Mouse (Mus musculus): ENCODE measurements around the gene Ank. TPM values are rescaled to one million over a fixed set of nuclear protein-coding genes. Genes with fewer than 3 reads are reported as not detected.
"Not testable (repeated sequence)": the region's sequence is repeated elsewhere in the genome, so short reads cannot be mapped to it uniquely, and the experiment has no call there.

The Ank gene
- polyA plus RNA-seq, 1 experiment, result not detected

GRCm38 (mm10) chr15:27441053-27441452, 25.4 kb upstream of the Ank start:
- Histone ChIP-seq H3K4me3 (ENCODE audit: insufficient read depth, low read depth, low read length) (no peak overlapping the region), H3K27ac (ENCODE audit: insufficient read depth, low read depth, low read length) (no peak overlapping the region), H3K4me1 (ENCODE audit: control insufficient read depth, insufficient read depth, low read length) (no peaks in the 10 kb centered on the region)
- TF ChIP-seq CTCF (IDR thresholded peaks at IDR 0.05; ENCODE audit: insufficient read depth, low read depth, low read length) (no peak), POLR2A (IDR thresholded peaks at IDR 0.05; ENCODE audit: insufficient read depth, low read depth, low read length) (no peak)
- WGBS, result 95% methylated on average over 7 of the region's 7 CpGs

- TF ChIP-seq CTCF (IDR thresholded peaks at IDR 0.05; ENCODE audit: insufficient read depth, low read depth, low read length), result no peak
- no peak for TF ChIP-seq POLR2A (IDR thresholded peaks at IDR 0.05; ENCODE audit: insufficient read depth, low read depth, low read length)
- Histone ChIP-seq H3K4me1 (ENCODE audit: control insufficient read depth, insufficient read depth, low read length) (no peaks in the 10 kb centered on the region), H3K27ac (ENCODE audit: insufficient read depth, low read depth, low read length) (no peak overlapping the region), H3K4me3 (ENCODE audit: insufficient read depth, low read depth, low read length) (no peak overlapping the region)
- WGBS, result 96% methylated on average over 4 of the region's 4 CpGs
These were observed 24.9 kb upstream of the Ank start for GRCm38 (mm10) chr15:27441529-27441928.

DNA sequence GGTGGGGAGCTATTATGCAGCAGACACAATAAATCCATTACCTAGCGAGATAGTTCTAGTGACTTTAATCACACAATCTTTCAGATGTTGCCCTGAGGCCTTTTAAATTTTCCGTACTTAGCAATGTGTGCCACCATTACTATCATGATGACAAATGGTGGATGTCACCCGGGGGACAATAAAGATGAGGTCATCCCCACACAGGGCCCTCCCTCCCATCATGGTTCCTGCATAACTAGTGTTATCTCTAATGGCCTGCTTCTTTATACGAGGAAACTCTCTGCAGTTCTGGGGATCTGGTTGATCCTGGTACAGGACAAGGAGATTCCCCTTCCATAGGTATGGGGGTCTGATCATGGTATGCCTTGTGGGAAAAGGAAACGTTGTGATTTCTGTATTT, 24.5 kb upstream of the Ank start:
- WGBS, result 86% methylated on average over 5 of the region's 5 CpGs
- no peak for TF ChIP-seq CTCF (IDR thresholded peaks at IDR 0.05; ENCODE audit: insufficient read depth, low read depth, low read length)
- TF ChIP-seq POLR2A (IDR thresholded peaks at IDR 0.05; ENCODE audit: insufficient read depth, low read depth, low read length), result no peak
- no peaks in the 10 kb centered on the region for H3K4me1 ChIP-seq (ENCODE audit: control insufficient read depth, insufficient read depth, low read length)
- H3K27ac ChIP-seq (ENCODE audit: insufficient read depth, low read depth, low read length), result no peak overlapping the region
- H3K4me3 ChIP-seq (ENCODE audit: insufficient read depth, low read depth, low read length), result no peak overlapping the region

GRCm38 (mm10) chr15:27444772-27445347, 21.6 kb upstream of the Ank start:
- Histone ChIP-seq H3K27ac (ENCODE audit: insufficient read depth, low read depth, low read length) (no peak overlapping the region), H3K4me1 (ENCODE audit: control insufficient read depth, insufficient read depth, low read length) (no peaks in the 10 kb centered on the region), H3K4me3 (ENCODE audit: insufficient read depth, low read depth, low read length) (no peak overlapping the region)
- WGBS, result 86% methylated on average over 9 of the region's 9 CpGs
- TF ChIP-seq CTCF (IDR thresholded peaks at IDR 0.05; ENCODE audit: insufficient read depth, low read depth, low read length) (no peak), POLR2A (IDR thresholded peaks at IDR 0.05; ENCODE audit: insufficient read depth, low read depth, low read length) (no peak)

DNA sequence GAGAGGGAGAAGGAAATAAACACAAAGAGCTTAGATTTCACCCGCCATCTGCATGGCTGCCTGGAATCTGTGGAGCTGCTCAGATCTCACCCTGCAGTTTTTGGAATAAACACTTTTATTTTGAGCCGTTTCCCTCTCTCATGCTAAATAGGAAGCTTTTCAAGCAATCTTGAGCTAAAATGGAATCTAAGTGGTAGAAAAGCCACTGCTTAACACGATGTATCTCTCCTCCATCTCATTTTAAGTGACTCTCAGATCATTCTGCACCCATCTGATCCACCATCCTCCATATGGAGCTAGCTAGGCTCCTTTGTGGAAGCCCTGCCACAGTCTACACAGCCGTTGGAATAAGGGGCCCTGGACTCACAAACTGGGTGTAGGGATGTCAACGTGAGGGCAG, 15.8 kb upstream of the Ank start:
- no peak overlapping the region for H3K4me3 ChIP-seq (ENCODE audit: insufficient read depth, low read depth, low read length)
- H3K4me1 ChIP-seq (ENCODE audit: control insufficient read depth, insufficient read depth, low read length), result no peaks in the 10 kb centered on the region
- 60% methylated on average over 5 of the region's 5 CpGs for WGBS
- no peak overlapping the region for H3K27ac ChIP-seq (ENCODE audit: insufficient read depth, low read depth, low read length)
- TF ChIP-seq POLR2A (IDR thresholded peaks at IDR 0.05; ENCODE audit: insufficient read depth, low read depth, low read length) (no peak), CTCF (IDR thresholded peaks at IDR 0.05; ENCODE audit: insufficient read depth, low read depth, low read length) (no peak)

GRCm38 (mm10) chr15:27451760-27452159, 14.7 kb upstream of the Ank start:
- H3K4me3 ChIP-seq (ENCODE audit: insufficient read depth, low read depth, low read length), result no peak overlapping the region
- WGBS, result 76% methylated on average over 3 of the region's 3 CpGs
- TF ChIP-seq CTCF (IDR thresholded peaks at IDR 0.05; ENCODE audit: insufficient read depth, low read depth, low read length) (no peak), POLR2A (IDR thresholded peaks at IDR 0.05; ENCODE audit: insufficient read depth, low read depth, low read length) (no peak)
- H3K27ac ChIP-seq (ENCODE audit: insufficient read depth, low read depth, low read length), result no peak overlapping the region
- no peaks in the 10 kb centered on the region for H3K4me1 ChIP-seq (ENCODE audit: control insufficient read depth, insufficient read depth, low read length)

- no peaks in the 10 kb centered on the region for H3K4me1 ChIP-seq (ENCODE audit: control insufficient read depth, insufficient read depth, low read length)
- no peak overlapping the region for H3K27ac ChIP-seq (ENCODE audit: insufficient read depth, low read depth, low read length)
- 93% methylated on average over 9 of the region's 9 CpGs for WGBS
- no peak for TF ChIP-seq CTCF (IDR thresholded peaks at IDR 0.05; ENCODE audit: insufficient read depth, low read depth, low read length)
- no peak for TF ChIP-seq POLR2A (IDR thresholded peaks at IDR 0.05; ENCODE audit: insufficient read depth, low read depth, low read length)
- no peak overlapping the region for H3K4me3 ChIP-seq (ENCODE audit: insufficient read depth, low read depth, low read length)
These were observed 14.0 kb upstream of the Ank start for GRCm38 (mm10) chr15:27452496-27452895.

- Histone ChIP-seq H3K4me3 (ENCODE audit: insufficient read depth, low read depth, low read length) (no peak overlapping the region), H3K27ac (ENCODE audit: insufficient read depth, low read depth, low read length) (no peak overlapping the region), H3K4me1 (ENCODE audit: control insufficient read depth, insufficient read depth, low read length) (no peaks in the 10 kb centered on the region)
- TF ChIP-seq POLR2A (IDR thresholded peaks at IDR 0.05; ENCODE audit: insufficient read depth, low read depth, low read length) (no peak), CTCF (IDR thresholded peaks at IDR 0.05; ENCODE audit: insufficient read depth, low read depth, low read length) (no peak)
- 98% methylated on average over 2 of the region's 2 CpGs for WGBS
These were observed 9.5 kb upstream of the Ank start for GRCm38 (mm10) chr15:27457001-27457400.

DNA sequence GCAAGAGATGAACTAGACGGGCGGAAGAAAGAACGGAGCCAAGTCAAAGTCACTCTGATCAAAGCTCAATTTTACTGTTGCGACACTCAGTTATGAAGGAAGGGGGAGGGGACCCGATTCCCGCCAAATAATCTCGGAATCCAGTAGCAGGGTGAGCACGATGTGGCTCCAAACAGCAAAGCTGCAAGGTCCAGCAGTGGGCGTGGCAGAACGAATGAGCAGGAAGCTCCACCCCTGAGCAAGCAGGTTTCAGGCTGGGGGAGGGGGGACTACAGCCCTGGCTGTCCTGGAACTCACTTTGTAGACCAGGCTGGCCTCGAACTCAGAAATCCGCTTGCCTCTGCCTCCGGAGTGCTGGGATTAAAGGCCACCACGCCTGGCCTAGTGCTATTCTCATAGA, 6.7 kb upstream of the Ank start:
- H3K4me3 ChIP-seq (ENCODE audit: insufficient read depth, low read depth, low read length); H3K4me1 ChIP-seq (ENCODE audit: control insufficient read depth, insufficient read depth, low read length); H3K27ac ChIP-seq (ENCODE audit: insufficient read depth, low read depth, low read length): not testable (repeated sequence)
- WGBS, result 72% methylated on average over 14 of the region's 14 CpGs

Data from olfactory bulb, adult 2 months (tissue).